Mouse (Mus musculus) c-Kit-positive CD71-positive TER-119-positive erythroid progenitor cells, embryonic 14.5 days (primary cell): Measurements from ENCODE around the gene Hgfac.

Source experiments
- DNase-seq: peaks from one replicate; pipeline ENCODE4 v3.0.0-alpha.2; 2013; ENCODE audit warnings: low spot score

Hgfac gene

DNA sequence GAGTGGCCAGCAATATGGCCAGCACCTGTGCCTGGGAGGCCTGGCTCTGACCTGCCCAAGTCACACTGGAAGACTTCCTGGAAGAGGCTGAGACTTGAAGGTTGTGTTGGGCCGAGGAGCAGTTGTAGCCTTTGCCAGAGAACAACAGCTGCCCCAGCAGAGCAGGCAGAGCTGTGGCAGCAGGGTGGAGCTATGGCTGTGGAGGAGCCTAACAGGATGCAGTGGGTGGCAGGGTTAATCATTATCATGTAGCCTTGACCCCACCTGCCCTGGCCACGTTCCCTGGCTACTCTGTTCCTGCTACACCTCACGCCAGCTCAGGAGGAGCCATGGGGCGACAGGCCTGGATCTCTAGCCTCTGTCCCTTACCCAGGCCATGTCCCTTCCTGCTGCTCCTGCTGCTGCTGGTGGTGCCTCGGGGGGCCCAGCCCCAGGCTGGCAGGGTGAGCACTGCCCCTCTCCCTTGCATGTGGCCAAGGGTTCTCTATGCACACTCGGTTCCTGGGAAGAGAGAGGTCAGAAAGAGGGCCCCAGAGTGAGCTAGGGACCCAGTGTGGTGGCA, at the start of gene Hgfac:
Gene Hgfac, plus strand, starts transcription at position 242 of the 562 bp plus-strand sequence.
- DNase-seq, result no peak

DNA sequence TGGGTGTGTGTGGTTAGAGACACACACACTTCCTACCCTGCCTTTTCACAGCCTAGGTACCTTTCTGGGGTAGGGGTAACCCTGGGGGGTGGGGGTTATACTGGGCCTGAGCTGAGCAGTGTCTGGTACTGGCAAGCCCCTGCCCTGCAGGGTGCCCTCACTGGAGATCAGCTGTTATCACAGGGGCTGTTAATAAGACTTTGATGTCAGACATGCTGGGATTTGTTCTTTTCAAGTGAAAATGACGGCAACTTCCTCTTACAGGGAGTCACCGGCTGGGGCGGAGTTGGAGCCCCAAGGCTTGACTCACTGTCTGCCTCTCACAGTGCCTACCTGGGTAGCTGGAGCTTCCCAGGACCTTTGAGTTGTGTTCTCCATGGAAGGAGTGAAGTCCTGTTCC, 42.6 kb upstream of the Hgfac start:
- no peak for DNase-seq

DNA sequence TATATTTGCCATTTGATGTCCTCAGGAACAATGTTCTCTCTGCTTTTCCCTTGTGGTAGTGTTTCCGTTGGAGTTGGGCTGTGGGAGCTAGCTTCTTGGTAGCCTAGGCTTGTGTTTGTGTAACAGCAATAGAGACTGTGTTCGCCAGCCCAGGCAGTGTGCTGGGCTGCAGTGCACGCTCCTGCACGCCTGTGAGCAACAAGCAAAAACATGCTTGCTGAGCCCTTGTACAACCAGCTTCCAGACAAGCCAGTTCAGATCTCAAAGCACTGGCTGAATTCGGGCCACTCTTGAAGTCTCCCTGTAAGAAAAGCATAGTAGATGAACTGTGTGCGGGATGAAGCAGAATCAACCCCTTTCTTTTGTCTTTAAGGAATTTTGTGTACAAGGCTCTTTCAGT, 42.0 kb upstream of the Hgfac start:
- DNase-seq, result no peak

DNA sequence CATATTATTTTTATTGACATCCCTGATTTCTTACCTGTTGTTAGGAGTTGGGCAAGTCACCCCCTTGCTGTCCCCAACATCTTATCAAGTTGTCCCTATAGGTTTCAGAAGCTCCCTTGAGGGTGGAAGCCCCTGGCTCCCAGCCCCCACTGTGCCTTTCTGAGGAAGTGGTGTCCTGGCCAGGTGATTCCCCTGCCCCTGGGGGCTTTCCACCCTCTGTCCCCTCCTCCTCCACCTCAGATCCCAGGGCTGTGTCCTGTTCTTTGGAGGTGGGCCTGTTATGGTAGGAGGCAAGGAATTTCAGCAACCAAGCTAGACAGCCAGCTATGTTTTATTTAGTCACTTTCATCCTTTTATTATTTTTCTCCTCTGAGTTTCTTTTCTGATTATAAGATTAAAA, 41.0 kb upstream of the Hgfac start:
- no peak for DNase-seq

DNA sequence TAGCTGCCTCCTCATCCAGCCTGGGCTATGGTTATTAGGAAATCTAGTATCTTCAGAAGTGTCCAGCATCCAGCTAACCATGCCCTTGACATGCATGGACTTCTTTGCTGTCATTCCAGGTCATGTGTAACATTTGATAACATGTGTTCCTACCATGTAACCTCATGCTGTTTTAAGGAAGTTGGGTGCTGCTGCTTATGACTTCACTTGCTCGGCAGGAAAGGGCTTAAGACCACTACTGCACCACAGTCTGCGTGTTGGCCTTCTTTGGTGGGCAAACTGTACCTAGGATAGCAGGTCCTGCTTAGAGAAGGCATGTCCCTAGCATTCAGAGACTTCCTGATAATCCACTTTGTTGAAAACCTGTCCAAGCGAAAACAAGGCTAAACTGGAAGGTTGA, 40.2 kb upstream of the Hgfac start:
- DNase-seq, result no peak

DNA sequence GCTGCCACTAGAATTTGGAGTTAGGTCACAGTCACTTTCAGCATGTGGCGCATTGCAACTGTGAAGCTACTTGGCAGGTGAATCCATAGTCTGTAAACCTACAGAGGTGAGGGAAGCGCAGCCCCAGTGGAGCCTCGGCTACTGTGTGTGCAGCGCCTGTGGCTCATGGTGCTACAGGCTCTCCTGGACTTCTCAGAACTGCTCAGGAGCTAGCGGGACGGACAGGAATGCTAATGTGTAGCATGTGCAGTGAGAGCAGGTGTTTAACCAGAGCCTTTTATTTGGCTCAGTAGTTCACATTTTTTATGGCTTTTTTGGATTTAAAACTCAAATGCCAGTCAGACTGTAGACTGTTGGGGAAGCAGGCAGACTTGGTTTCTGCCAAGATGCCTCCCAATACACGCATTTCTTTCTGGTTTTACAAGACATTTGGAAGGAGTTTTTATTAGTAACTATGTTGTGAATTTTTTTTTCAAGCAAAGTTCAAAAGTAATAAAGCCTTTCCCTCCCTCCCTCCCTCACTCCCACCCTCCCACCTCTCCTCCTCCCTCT, 37.6 kb upstream of the Hgfac start:
- DNase-seq, result no peak

DNA sequence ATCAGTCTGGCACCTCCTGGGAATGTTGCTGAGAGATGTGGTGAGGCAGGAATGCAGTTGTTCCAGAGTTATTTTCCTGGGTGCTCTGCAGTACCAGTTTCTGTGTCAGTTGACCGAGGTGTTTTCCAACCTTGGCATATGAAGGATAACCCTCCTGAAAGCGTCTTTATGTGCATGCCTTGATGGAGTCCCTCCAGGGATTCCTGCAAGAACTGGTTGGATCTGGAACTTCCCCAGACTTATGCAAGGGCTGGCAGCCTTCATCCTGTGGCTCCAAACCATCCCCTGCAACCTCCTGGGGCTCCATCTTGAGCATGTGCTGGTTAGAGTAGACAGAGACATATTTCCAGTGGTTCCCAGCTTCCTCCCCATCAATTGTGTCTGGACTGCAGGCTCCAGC, 36.5 kb upstream of the Hgfac start:
- no peak for DNase-seq

DNA sequence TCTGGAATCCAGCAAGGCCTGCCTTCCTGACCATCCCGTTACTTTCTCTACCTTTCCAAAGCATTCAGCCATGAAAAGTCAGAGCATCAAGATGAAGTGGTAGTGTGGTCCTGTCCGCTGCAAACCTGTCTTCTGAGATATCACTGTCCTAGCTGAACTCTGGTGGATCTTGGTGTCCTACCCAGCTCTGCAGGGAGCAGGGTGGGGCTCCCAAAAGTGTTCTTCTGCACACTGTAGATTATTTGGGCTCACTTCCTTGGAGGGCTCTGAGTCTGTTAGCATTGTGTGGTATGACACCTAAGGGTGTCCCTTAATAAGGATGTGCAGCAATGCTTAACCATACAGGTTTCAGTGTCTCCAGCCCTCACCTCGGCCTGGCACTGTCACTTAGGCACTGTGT, 35.6 kb upstream of the Hgfac start:
- no peak for DNase-seq

DNA sequence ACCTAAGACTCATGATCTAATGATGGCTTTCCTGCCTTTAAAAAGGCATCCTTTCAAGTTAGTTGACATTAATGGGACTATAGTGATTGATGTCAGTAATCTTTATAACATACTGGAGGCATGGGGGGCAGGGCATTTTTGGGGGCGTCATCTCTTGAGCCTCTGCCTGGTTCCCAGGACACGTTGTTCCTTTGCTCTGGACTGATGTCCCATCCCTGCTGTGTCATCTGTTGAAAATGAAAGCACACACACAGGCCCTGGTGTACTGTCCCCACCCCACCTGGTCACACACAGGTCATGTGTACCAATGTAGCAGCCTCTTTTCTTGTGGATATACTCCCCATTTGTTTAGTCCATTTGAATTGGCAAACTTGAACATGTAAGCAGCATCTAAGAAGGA, 34.7 kb upstream of the Hgfac start:
- DNase-seq, result no peak

DNA sequence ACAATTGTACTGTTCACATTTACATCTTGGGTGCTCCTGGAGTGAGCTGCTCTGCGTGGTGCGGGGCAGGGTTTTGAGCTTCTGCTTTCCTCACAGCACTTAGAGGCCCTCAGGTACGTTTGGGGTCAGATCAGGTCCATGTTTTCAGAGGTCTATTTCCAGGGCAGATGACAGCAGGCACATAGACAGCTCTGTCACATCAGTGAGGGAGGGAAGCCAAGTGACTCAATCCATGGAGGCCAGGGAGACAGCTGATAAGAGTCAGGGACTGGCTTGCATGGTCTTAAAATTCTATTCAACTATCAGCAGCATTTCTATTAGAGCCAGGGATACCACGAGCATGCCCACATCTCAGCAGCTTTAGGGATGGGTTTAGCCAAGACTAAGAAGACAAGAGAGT, 32.1 kb upstream of the Hgfac start:
- DNase-seq, result no peak

DNA sequence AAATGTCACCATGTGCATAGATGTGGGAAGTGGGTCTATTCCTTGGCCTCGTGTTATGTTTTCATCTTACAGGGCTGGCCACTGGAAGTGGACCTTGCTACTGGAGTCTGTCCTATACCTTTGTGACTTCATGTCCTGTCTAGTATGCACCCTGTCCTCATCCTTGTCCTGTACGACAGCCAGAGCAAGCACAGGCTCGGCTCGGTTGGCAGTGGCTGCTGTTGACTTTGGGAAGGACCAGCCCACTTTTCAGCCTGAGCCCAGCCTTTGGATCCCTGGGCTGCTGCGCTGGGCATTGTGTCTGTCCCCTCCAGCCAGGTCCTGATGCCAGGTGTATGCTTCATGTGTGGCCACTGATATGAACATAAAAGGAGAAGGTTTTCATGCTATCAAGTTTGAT, 30.7 kb upstream of the Hgfac start:
- no peak for DNase-seq

DNA sequence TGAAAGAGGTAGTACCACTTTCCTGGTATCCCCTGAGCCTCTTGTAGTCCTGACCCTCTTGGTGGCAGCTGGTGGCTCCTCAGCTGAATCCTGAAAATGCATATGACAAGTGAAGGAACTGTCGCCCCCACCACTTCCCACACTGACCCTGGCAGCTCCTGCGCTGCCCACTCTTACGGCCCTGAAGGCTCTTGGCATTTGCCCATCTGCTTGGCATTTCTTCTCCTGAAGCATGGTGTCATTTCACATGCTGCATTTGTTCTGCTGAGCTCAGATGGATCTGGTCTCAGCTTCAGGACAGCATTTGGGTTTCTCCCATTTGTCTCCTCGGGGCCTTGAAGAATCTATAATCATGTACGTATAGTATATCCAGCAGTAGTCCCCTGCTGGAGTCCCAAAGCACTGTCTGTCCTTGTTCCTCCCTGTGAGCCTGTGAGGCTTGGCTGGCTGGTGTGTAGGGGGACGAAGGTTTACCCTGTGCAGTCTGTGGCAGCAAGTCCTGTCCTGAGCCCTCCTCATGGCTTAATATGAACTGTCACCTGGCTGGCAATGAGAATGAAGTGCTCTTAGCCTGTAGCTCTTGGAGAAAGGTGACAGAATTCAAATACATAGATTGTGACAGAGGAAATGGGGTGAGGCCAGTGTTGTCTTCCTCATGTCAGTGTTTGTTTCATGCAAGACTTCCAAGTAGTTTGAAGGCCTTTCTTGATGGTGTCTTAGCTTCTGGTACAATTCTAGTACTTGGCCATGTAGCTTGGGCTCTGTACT, 30.0 kb upstream of the Hgfac start:
- DNase-seq, result no peak

DNA sequence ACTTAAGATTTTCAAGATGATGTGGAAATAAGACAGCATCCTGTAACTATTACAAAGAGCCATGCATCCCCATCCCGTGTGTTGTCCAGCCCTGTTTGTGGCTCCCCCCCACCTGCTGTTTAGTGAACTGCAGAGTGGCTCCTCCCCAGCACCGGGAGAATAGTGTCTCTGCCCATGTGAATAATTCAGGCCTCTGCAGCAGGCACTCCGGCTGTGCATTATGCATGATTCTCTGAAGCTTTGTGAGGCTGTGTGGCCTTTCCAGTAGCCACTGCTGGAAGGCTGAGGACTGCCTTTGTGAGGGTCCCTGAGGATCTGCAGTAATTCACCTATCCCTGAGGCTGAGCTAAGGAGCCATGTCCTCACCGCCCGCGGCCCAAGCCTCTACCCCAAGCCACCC, 27.3 kb upstream of the Hgfac start:
- no peak for DNase-seq

DNA sequence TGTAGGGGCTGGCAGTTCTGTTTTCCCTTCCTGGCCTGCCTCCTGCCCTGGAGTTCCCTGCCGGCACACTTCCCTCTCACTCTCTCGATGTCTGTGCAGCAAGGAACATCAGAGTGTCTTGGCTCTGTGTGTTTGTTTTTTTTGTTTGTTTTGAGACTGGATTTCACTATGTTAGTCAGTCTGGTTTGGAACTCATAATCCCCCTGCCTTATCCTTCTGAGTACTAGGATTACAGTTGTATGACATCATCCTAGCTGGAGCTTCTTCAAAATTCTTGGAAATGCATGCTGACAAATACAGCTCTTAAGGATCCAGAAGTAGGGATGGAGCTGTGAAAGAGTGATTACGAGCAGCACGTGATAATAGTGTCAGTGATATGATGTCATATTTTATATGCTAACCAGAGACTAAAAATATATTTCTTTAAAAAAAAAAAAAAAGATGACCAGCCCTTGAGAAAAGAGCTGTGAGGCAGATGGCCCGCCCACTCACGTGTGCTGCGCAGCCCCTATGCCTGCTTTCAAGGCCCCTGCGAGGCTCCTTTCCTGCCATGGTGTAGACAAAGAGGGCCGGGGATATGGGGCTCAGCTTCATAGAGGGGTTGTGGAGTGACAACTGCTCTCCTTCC, 21.5 kb upstream of the Hgfac start:
- DNase-seq, result no peak

DNA sequence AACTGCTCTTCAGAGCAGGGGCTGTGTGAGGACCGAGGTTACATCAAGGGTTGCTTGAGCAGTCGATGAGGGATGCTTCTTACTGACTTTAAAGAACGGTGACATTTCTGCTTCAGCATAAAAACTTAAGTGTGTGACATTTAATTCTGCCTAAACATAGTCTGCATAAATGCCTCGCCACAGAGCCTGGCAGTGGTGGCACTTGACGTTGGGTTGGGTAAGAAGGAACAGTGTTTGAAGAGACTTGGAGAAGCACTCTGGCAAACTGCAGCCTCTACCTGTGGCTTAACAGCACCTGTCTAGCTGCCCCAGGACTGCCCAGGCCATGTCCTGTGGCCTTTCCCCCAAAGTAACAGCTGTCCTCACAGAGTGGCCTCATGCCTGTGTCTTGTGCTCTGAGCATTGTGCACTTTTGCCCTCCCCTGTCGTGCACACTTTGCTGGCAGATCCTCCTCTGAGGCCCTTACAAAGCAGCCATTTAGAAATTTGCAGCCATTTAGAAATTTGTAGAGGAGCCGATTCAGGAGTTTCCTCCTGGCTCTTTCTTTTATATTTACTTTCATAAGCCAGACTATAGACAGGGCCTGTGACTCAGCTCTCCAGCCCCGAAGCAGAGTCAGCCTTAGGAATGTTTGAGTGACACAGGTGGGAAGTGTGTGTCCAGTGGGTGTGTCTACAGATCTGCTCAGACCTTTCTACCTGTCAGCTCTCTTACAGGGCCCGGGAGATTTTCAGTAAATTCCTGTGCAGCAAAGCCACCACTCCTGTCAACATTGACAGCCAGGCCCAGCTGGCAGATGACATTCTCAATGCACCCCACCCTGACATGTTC, 20.7 kb upstream of the Hgfac start:
- no peak for DNase-seq

DNA sequence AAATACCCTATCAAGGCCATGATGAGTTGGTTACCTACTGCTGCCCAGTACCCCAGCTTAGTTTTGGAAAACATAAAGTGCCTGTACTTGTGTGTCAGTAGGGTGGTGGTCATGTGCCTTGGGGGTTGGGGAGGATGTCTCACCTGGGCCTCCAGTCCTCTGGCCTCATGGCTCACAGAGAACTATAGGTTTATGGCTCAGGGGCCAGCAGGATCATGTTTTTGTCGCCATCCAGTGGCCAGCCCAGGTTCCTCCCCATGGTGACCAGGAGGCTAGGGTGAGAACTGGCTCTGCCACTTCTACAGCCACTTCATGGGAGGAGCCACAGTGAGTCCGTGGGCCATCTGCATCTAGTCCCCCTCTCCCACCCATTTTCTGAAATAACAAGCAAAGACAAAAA, 16.3 kb upstream of the Hgfac start:
- no peak for DNase-seq

DNA sequence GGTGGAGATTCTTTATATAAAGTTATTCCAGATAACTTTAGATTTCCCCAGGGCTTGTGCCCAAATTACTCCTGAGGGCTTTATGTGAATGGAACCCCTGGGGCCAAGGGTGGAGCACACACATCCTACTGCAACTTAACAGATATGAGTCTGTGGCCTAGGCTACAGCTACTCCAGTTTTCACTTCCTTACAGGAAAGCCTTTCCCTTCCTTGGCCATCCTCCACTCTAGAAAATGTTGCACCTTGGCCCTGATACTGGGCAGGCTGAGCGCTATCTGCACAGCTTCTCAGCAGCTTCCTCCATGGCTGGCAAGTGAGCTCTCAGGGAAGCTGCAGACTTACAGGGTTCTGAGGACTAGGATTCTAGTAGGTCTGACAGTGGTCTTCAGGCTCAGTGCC, 12.0 kb upstream of the Hgfac start:
- DNase-seq, result no peak

DNA sequence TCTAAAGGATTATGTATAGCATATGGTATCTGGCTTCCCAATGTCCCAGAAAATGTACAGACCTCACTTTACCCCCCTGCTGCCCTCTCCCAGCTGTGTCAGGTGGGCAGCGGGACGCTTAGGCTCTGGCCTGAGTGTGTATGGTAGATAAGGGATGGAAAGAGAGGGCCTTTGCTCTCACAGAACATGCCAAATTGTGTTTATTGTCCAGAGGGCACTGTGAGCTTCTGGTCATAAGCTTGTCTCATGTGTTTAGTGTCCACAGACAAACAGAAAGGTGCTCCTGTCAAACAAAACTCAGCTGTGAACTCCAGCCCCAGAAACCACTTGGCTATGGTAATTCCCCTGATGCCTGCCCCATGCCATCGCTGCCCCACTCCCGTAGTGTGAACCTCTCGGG, 11.6 kb upstream of the Hgfac start:
- no peak for DNase-seq

DNA sequence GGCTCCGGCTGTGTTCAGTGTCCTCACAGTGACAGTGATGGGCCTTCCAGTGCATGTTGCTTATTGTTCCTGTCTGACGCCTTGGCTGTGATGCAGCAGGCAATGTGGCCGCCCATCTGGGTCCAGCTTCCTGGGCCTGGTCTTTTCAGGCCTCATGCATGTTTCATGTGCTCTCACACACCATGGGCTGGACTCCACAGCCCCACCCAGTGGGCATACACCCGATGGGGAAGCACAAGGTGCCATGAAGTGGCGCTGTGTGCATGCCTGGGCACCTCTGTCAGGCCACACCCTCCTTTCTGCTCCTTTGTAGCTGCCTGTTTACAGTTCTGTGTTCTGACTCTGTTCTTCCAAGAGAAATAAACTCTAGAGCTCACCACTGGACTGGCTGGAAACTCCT, 8.2 kb upstream of the Hgfac start:
- no peak for DNase-seq

DNA sequence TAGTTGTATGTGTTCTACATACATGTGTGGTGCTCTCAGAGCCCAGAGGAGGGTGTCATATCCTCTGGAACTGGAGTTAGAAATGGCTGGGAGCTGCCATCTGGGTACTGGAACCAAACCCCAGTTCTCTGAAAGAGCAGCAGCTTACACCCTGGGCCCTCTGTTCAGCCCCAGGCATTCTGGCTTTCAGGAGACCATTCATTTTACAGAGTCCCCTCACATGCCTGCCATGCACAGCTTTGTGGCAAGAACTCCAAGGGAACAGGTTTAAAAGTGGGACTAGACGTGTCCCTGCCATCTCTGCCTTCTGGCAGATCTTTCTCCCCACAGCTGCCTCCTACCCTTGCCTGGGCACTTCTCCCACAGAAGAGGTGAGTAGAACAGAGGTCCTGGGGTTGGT, 7.7 kb upstream of the Hgfac start:
- DNase-seq, result no peak

DNA sequence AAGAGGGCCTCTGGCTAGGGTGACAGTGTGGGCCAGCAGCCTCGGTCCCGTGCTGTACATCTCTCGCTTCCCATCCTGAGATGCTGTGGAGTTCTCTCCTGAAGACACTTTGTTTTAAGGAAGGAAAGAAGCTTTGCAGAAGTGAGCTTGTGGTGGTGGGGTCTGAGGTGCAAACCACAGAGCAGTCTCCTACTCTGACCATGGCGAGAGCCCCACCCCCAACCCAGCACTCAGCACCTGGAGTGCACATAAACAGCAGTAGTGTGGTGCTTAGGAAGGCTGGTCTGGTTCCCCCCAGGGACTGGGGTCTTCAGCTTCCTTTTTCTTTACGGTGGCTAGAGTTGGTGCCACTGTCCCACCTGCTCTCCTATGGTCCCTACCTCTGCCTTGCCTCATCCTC, 6.2 kb upstream of the Hgfac start:
- DNase-seq, result no peak

DNA sequence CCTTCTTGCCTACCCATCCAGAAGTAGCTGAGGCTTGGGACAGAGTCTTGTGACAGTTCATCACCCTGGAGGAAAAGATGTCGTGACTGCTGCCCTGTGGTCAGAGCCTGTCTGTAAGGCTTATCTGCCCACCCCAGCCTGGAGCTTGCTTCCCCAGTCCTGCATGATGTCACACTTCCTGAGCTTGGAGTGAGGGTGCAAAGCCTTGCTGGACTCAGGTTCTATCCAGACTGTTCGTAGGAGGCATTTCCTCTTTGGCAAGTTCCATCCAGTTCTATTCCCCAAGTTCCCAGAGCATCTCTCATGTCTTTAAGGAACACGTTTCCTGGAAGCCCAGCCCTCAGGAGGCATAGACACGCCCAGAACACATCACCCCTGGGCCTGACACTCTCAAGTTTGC, 5.5 kb upstream of the Hgfac start:
- peak; percentile 59 for DNase-seq

DNA sequence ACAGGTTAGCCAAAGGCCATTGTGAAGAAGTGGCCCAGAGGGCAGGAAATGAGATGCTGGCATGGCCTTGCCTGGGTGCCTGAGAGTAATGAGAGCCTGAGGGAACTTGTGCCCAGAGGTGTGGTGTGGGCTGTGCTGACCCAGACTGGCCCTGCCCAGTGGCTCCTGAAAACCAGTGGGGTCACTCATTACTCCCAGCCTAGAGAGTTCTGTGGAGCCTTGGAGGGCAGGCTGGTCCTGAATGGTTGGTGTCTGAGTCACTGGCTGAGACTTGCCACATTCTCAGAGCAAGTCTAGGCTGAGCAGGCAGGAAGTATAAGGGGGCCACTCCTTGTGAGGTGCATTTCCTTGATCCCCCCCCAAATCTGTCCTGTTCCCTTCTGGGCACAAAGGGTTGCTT, 3.9 kb upstream of the Hgfac start:
- no peak for DNase-seq
